Mouse (Mus musculus) E14TG2a.4 (cell line): ENCODE results near the gene Cavin4.
A peak's percentile ranks its signal among the peaks of the same experiment; 100 is the strongest.

Experiments
- H3K27me3 ChIP-seq: 2 replicates; pipeline ENCODE4 v1.6.1; 2014; ENCODE audit warnings: low read length, control low read depth; ENCODE audit not compliant: insufficient read depth
- H3K36me3 ChIP-seq: 2 replicates; pipeline ENCODE4 v1.6.1; 2014; ENCODE audit warnings: low read length, control low read depth; ENCODE audit not compliant: insufficient read depth
- H3K4me1 ChIP-seq: replicated peaks from 2 replicates; pipeline ENCODE4 v1.6.1; 2014; ENCODE audit warnings: low read depth, low read length, control low read depth
- H3K4me3 ChIP-seq: replicated peaks from 2 replicates; pipeline ENCODE4 v1.5.1; 2014; ENCODE audit warnings: mild to moderate bottlenecking, low read length
- H3K9me3 ChIP-seq: 2 replicates; pipeline ENCODE4 v1.6.1; 2014; ENCODE audit warnings: low read length, control low read depth
- CTCF ChIP-seq: conservative IDR thresholded peaks from 2 replicates; pipeline ENCODE4 v1.5.1; 2014; ENCODE audit warnings: low read length
- NANOG ChIP-seq: IDR thresholded peaks from 2 replicates; pipeline ENCODE4 v1.6.1; 2014; ENCODE audit warnings: borderline replicate concordance, low read length, mixed read lengths
- POU5F1 ChIP-seq: IDR thresholded peaks from 2 replicates; pipeline ENCODE4 v1.6.1; 2014; ENCODE audit warnings: low read length, borderline replicate concordance

Gene Cavin4

GRCm38 (mm10) chr4:48633529-48633928, 29.8 kb upstream of the Cavin4 start:
- Histone ChIP-seq H3K36me3 (peaks cover 89% of the 10 kb centered on the region), H3K4me1 (peaks cover 34% of the 10 kb centered on the region), H3K9me3 (no peaks in the 10 kb centered on the region), H3K27me3 (no peaks in the 10 kb centered on the region), H3K4me3 (no peak overlapping the region)
- no peak for TF ChIP-seq POU5F1
- no peak for TF ChIP-seq NANOG
- TF ChIP-seq CTCF, result no peak

- Histone ChIP-seq H3K4me1 (peaks cover 31% of the 10 kb centered on the region), H3K9me3 (no peaks in the 10 kb centered on the region), H3K4me3 (no peak overlapping the region), H3K36me3 (peaks cover 89% of the 10 kb centered on the region), H3K27me3 (no peaks in the 10 kb centered on the region)
- TF ChIP-seq NANOG (no peak), POU5F1 (no peak), CTCF (peak; percentile 99)
Observed at GRCm38 (mm10) chr4:48634058-48634457, 29.3 kb upstream of the Cavin4 start.

- Histone ChIP-seq H3K36me3 (peaks cover 95% of the 10 kb centered on the region), H3K4me1 (peaks cover 18% of the 10 kb centered on the region; the same call in 1 of the 2 replicates), H3K27me3 (no peaks in the 10 kb centered on the region), H3K4me3 (no peak overlapping the region), H3K9me3 (no peaks in the 10 kb centered on the region)
- no peak for TF ChIP-seq CTCF
Observed at GRCm38 (mm10) chr4:48636831-48637230, 26.5 kb upstream of the Cavin4 start.

GRCm38 (mm10) chr4:48638132-48638531, 25.2 kb upstream of the Cavin4 start:
- H3K4me3 ChIP-seq, result no peak overlapping the region
- peaks cover 18% of the 10 kb centered on the region; the same call in 1 of the 2 replicates for H3K4me1 ChIP-seq
- TF ChIP-seq CTCF (no peak), NANOG (no peak)
- peaks cover 94% of the 10 kb centered on the region for H3K36me3 ChIP-seq
- H3K9me3 ChIP-seq, result no peaks in the 10 kb centered on the region
- no peaks in the 10 kb centered on the region for H3K27me3 ChIP-seq

GRCm38 (mm10) chr4:48639503-48639902, 23.8 kb upstream of the Cavin4 start:
- Histone ChIP-seq H3K4me1 (peaks cover 15% of the 10 kb centered on the region; the same call in 1 of the 2 replicates), H3K36me3 (peaks cover 96% of the 10 kb centered on the region), H3K27me3 (no peaks in the 10 kb centered on the region), H3K4me3 (no peak overlapping the region), H3K9me3 (no peaks in the 10 kb centered on the region)
- TF ChIP-seq NANOG (no peak), POU5F1 (no peak), CTCF (no peak)

GRCm38 (mm10) chr4:48643801-48644200, 19.5 kb upstream of the Cavin4 start:
- Histone ChIP-seq H3K4me3 (no peak overlapping the region), H3K27me3 (no peaks in the 10 kb centered on the region), H3K36me3 (peaks cover 95% of the 10 kb centered on the region), H3K4me1 (peaks cover 20% of the 10 kb centered on the region), H3K9me3 (no peaks in the 10 kb centered on the region)
- TF ChIP-seq NANOG, result no peak
- TF ChIP-seq CTCF, result no peak
- no peak for TF ChIP-seq POU5F1

GRCm38 (mm10) chr4:48646143-48646542, 17.2 kb upstream of the Cavin4 start:
- Histone ChIP-seq H3K36me3 (peaks cover 92% of the 10 kb centered on the region), H3K4me1 (peaks cover 33% of the 10 kb centered on the region)

GRCm38 (mm10) chr4:48650617-48651360, 12.5 kb upstream of the Cavin4 start:
- peaks cover 37% of the 10 kb centered on the region for H3K4me1 ChIP-seq

More at GRCm38 (mm10) chr4:48646143-48646542, 17.2 kb upstream of the Cavin4 start:
- Histone ChIP-seq H3K4me3 (no peak overlapping the region), H3K27me3 (no peaks in the 10 kb centered on the region), H3K9me3 (no peaks in the 10 kb centered on the region)
- no peak for TF ChIP-seq POU5F1
- no peak for TF ChIP-seq NANOG
- no peak for TF ChIP-seq CTCF

GRCm38 (mm10) chr4:48654118-48654517, 9.2 kb upstream of the Cavin4 start:
- H3K27me3 ChIP-seq, result no peaks in the 10 kb centered on the region
- peaks cover 20% of the 10 kb centered on the region for H3K4me1 ChIP-seq
- TF ChIP-seq CTCF (no peak), POU5F1 (no peak), NANOG (no peak)
- peaks cover 94% of the 10 kb centered on the region for H3K36me3 ChIP-seq
- no peak overlapping the region for H3K4me3 ChIP-seq
- H3K9me3 ChIP-seq, result no peaks in the 10 kb centered on the region

More at GRCm38 (mm10) chr4:48650617-48651360, 12.5 kb upstream of the Cavin4 start:
- H3K36me3 ChIP-seq, result peaks cover 94% of the 10 kb centered on the region
- H3K27me3 ChIP-seq, result no peaks in the 10 kb centered on the region
- no peak for TF ChIP-seq CTCF
- TF ChIP-seq POU5F1, result no peak
- no peak for TF ChIP-seq NANOG
- H3K4me3 ChIP-seq, result no peak overlapping the region
- H3K9me3 ChIP-seq, result no peaks in the 10 kb centered on the region
